Mouse (Mus musculus): ENCODE data around the gene Pagr1b.

The Pagr1b gene

DNA sequence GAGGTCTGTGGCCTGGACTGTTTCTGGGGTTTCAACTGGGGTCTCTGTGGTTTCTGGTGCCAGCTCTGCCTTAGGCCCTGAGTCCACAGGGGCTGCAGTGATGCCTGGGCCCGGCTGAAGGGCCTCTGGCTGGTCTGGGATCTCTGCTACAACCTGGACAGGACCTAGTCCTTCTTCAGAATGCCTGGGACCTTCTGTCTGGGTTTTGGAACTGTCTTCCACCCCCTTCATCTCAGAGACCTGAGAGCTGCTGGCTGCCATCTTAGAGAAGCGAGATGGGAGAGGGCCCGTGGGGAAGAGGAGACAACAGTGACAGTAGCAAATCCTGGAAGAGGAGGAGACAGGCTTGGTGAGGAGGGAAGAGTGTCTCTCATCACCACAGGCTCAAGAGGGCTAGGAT, 3.7 kb upstream of the Pagr1b start:
- DNase-seq (ENCODE audit: extremely low spot score, low spot score) = no peak

DNA sequence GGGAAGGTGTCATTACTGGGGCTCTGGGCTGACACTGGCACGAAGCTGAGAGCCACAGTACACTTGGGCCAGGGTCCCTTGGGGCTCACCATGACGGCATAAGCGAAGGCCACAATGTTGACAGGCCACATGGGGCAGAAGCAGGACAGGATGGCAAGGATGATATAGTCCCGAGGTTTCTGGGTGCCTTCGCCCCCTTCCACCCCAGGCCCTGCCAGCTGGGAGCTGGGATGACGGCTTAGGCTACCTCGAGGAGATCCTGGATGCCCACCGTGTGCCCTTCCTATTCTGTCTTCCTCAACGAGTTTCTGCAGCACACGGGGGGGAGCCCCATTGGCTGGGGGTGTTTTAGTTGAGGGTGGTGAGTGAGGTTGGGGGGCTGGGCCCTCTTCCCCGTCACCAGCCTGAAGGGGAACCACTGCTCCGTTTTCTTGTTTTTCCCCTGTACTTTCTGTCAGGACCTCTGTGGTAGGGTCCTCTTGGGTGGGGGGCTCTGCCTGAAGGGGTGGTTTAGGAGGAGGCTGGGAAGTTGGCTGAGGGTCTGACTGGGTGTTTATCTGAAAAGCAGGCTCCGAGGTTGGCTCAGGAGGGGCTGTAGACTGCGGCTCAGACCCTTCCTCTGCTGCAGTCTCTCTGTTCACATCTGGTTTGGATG, 3.1 kb upstream of the Pagr1b start:
- no peak for DNase-seq (ENCODE audit: extremely low spot score, low spot score)

DNA sequence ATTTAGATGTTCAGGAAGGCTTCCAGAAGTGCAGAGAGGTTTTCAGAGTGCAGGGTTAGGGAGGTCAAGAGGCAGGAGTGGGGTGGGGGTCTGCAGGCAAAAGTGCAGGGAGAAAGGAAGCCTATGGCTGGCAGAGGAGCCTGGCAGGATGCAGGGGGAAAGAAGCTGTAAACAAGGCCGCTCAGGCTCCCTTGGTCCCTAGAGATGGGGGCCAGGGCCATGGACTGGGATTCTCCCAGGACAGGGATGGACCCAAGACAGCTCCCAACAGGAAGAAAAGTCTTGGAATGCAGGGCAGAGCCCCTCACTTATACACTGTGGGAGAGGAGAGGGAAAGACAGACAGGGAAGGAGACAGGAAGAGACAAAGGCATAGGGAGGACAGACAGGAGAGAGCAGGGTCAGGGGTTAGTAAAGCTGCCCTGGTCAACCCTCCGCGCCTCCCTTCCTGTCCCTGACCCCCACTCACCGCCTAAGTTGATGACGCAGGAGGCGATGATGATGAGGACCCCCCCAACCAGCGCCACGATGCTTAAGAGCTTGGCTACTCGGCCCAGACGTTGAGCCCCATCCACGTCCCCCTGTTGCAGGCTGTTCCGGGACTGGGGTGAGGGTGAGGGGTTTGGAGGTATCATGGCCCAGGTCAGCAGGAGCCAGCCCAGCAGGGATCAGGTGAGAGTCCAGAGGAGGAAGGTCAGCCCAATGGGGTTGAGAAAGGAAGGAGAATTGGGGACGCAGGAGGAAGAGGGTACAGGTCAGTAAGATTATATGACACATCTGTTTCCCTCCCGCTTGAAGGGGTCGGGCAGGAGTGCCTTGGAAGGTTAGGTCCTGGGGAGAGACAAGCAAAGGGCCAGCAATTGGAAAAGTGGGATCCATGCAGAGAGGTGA, 2.4 kb upstream of the Pagr1b start:
- no peak for DNase-seq (ENCODE audit: extremely low spot score, low spot score)

DNA sequence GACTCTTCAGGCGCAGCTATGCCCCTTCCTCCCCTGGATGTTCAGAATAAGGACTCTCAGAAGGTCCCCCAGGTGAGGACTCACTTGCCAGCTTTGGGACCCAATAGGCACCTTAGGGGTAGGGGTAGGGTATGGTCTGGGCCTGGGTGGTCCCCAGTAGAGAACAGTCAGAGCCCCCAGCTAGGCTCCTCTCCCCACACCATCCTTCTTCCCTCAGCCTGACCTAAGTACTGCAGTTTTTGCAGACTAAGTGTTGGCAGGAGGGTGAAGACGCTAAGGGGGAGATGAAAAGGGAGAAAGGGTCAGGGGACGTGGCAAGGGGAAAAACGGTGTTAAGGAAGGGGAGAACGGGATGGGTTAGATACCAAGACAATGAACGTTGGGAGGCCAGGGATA, 1.7 kb upstream of the Pagr1b start:
- DNase-seq (ENCODE audit: extremely low spot score, low spot score) = peak; percentile 15

DNA sequence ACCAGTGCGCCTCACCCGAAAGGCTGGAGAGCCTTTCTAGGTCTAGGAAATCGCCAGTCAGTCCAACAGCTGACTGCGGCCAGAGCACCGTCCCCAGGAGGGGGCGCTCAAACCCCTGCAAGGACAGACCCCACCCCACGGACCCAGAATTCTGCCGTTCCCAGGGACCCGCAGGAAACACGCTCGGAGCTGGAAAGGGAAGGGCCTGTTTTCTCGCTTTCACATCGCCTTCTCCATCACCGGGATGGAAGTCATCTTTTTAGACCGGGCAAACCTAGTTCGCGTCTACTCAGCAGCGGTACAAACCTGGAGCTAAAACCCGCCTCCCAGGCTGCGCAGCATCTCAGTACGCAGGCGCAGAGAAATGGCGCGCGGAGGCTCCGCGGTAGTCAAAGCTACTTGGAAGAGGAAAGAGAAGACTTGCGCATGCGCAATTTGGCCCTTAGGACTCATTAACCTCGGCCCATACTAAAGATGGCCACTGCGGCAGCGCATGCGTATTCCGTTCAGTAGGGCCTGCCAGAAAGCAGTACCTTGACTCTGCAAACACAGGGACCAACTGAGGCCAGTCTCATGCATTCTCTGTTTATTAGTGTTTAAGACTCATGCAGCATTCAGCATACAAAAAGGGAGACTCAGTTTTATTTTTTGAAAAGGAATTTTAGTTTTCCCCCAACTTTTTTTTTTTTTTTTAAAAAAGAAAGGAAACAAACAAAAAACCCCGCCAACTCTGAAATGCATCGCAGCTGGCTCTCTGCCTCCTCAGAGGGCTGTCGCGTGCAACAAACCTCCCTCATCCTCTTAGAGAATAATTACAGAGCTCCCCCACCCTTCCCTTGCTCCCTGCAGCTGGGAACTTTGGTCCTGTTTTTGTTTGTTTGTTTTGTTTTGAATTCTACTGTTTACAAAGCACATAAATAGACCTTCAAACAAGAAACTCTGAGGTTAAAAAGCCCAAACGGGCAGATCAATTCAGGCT, 976 bp upstream of the Pagr1b start, which contains the start of gene Pagr1a:
TSS of gene Pagr1a (minus strand) at position 382 of the 979 bp plus-strand sequence.
- peak; percentile 98 for DNase-seq (ENCODE audit: extremely low spot score, low spot score)

DNA sequence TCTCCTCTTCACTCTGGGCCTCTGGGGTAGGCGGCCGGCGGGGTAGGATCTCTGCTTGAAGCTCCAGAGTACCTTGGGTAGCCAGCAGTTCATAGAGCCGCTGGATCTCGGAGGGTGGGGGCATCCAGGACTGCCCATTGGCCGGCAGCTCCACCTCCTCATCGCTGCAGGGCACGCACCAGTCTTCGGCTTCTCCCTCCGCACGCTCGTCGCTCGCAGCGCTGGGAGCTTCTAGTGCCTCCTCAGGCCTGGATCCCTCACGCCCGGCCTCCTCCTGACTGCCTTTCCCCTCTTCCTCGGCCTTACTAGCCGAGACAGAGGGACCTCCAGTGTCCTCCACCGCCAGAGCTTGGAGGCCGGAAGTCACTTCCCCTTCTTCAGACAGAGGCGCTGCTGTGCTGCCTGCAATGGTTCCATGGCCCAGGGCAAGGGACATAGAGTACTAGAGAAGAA, 228 bp upstream of the Pagr1b start:
- DNase-seq (ENCODE audit: extremely low spot score, low spot score) = no peak

DNA sequence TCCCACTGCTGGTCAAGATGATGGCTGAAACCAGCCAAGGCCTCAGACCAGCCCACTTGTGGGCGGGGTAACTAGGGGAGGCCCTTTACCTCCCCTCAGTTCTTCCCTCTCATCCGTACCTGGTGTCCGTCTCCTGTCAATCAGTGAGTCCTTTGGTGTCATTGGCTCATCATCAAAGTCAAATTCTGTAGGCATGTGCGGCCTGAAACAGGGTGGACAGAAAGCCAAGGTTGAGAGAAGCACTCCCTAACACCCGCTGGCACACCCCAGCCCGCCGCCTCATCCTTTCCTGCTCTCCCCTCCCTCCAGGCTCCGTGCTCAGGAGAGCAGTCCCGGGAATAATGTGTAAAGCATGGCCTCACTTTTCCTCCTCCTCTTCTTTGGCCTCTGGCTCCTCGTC, 203 bp downstream of the Pagr1b start:
- peak; percentile 51 for DNase-seq (ENCODE audit: extremely low spot score, low spot score)

DNA sequence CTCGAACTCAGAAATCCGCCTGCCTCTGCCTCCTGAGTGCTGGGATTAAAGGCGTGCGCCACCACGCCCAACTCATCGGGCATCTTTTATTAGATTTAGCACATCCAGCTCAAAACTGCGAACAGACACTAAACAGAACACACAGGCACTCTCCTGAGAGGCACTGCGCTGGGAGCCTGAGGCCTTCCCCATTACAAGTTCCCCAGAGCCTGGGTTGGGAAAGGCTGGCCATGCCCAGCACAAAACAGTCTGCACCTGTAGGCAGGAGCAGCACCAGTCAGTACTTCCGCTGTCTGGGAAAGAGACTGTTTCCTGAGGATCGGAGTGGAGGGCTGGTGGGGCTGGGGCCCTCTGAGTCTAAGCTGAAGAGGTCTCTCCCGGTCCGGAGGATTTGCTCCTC, 1.3 kb downstream of the Pagr1b start:
- DNase-seq (ENCODE audit: extremely low spot score, low spot score) = no peak

DNA sequence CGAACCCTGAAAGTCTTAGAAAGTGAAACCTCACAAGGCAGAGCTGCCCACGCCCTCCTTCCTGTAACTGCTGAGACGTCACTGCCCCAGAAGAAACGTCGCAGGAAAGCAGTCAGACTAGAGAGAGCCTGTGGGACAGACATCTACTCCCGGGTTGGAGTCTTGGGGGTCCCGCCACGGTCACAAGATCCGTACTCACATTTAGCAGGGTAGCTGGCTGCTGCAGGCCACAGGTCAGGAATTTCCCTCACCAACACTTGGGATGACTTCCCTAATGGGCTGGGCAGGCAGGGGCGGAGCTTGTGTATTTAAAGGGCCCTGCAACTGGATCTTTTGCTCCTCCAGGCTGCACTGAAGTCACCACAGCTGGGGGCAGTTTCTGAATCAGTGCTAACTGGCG, 2.0 kb downstream of the Pagr1b start, which contains the start of gene Mvp:
TSS of gene Mvp (minus strand) at position 302 of the 400 bp plus-strand sequence.
- peak; percentile 26 for DNase-seq (ENCODE audit: extremely low spot score, low spot score)

DNA sequence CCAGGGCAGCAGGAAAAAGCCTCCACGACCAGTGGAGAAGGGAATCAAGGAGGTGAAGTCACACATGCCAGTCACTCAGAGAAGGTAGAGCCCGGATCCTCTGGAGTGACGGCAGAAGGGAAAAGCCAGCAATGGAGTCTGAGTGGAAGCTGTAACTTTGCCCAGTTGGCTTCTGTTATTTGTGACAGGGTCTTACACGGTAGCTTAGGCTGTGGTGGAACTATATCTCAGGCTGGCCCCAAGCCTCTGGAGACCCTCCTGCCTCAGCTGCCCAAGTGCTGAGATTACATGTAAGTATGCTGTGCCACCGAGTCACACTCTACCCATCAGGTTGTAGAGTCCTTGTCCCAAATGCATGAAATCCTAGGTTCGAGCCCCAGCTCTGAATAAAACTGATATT, 2.9 kb downstream of the Pagr1b start:
- no peak for DNase-seq (ENCODE audit: extremely low spot score, low spot score)

DNA sequence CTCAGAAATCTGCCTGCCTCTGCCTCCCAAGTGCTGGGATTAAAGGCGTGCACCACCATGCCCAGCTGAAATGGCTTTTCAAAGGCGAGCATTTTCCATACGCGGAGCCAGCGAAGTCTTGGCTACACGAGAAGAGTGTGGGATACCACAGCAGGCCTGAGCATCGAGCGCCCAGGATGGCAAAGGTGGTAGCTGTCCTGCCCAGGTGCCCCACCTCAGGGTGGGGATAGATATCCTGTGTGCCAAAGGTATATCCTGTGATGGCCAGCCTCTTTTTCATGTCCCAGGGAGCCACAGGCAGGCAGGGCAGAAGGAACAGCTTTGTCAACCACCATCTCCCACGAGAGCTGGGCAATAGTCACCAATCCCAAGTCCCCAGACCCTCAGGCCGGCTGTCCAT, 3.4 kb downstream of the Pagr1b start:
- no peak for DNase-seq (ENCODE audit: extremely low spot score, low spot score)

DNA sequence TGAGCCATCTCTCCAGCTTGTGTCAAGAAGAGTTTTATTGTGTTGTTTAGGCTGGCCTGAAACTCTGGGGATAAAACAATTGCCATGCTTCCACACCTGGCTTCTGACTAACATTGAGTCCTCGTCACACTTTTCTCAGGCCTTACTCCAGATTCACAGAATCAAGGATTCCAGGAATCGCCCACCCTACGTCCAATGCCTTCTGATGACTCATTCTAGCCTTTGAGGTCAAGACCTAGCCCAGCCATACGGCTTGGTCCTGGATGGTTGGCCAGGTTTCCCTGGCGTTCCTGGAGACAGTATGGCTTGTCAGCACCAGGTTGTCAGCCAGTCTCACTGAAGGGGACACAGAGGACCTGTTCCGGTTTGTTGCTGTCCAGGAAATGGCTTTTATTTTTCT, 3.9 kb downstream of the Pagr1b start:
- DNase-seq (ENCODE audit: extremely low spot score, low spot score) = no peak

DNA sequence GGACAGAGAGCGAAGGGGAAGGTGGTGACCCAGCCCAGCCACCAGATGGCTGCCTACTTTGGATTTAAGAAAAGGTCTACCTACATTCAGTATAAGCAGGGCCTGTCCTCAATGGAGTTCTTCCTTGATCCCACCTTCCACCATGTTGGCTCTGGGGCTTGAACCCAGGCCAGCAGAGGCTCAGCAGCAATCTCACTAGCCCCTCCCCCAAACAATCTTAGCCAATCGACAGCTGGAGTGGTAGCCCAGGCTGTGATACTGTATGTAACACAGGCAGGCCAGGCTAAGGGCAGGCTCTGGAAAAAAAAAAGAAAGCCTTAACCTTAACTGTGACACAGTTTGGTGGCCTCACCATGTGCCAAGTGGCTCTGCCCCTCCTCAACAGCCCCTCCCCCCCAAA, 4.6 kb downstream of the Pagr1b start:
- no peak for DNase-seq (ENCODE audit: extremely low spot score, low spot score)

DNA sequence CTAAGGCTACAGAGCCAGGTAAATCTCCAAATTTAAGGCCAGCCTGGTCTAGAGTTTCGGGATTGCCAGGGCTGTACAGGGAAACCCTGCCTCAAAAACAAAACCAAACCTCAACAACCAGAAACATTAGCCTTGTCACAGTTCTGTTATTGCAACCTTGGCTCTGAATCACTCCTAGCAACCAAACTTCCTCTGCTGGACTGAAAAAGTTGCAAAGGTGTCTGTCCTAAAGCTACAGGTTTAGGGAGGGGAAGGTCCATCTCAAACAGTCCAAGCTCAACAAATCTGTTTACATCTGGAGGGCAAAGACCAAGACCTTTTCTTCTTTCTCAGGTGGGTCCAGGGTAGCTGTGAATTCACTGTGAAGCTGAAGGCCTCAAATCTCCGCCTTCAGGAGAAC, 5.2 kb downstream of the Pagr1b start:
- no peak for DNase-seq (ENCODE audit: extremely low spot score, low spot score)

DNA sequence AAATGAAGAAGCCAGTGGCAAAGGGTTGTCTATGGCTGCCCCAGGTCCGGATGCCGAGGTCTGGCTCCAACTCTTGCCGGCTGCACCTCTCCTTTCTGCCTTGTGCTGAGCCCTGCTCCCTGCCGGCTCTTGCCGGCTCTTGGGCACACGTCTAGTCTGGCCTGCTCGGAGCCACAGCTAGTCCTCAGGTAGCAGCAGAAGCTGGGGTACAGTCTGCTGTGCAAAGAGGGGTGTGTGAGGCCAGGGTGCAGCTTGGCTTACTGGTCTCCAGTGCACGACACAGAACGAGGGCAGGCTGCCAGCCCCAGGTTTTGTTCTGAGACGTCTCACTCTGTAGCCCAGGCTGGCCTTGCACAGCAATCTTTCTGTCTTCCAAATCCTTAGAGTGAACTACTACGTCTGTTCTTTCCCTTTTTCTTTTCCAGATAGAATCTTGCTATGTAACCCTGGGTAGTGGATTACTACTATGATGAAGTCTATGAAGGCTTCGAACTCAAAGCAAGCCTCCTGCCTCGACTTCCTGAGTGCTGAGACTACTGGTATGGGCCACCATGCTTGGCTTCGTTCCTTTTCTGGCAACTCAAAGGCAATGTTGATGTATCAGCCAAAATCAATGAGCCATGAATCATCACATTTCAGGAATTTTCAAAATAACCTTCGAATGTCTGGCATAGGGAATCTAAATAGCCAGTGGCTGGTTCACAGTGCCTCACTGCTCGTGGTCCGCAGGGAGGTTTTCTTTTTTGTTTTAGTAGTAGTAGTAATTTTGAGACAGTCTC, 6.8 kb downstream of the Pagr1b start:
- DNase-seq (ENCODE audit: extremely low spot score, low spot score) = no peak

DNA sequence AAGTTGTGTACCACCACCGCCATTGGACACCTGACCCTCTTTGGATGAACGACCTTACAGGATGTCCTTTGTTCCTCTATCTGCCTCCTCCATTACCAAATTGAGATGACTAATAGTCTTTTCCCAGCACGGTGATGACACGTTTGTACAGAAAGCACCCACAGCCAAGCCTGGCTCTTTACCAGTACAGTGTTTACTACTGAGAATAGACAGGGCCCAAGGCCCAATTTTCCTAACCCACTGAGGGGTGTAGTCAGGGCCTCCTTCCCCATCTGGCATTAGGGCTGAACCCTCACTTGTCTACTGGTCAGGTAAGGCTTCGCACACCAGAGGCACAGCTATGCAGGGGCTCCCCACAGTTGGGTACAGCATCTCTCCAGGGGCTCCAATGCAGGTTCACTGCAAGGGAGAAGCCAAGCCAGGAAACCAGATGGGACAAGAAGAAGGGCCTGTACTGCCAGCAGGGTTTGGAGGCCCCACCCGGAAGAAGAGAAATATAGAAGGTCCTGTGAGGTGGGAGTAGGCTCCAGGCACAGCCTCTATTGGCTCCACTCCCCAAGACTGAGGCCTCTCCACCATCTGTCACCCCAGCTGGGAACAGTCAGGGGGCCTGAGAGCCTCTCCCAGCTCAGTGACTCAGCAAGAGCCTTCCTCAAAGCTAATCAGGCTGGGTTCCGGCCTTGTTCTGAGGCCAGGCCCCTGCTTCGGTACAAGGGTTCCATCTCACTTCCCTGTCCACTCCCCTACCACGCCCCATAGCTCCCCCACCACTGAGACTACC, 7.9 kb downstream of the Pagr1b start:
- no peak for DNase-seq (ENCODE audit: extremely low spot score, low spot score)

DNA sequence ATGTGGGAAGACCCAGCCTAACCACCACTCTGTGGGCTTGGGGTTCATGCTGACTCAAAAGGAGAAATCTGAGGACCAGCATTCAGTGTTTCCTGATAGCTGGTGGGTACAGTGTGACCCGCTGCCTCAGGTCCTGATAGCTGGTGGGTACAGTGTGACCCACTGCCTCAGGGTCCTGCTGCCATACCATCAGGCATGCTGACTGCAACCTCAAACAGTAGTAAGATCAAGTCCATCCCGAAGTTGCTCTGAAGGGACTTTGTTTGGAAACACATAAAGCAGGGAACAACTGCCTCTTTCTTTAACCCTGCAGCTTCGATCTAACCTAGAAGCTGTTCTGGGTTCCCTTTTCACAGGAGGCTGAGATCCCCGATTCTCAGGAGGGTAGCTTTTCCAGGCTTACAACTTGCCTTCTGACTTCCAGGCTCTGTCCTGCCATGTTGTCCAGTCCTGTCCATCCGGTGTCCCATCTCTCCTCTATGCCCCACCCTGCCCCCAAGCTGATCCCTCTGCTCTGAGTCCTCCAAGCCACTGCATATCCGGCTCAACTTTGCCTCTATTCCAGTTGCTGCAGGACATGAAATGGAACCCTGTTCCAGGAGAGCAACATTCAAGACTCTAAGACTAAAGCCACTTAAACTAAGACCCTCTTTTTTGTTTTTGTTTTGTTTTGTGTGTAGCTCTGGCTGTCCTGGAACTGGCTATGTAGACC, 8.8 kb downstream of the Pagr1b start:
- no peak for DNase-seq (ENCODE audit: extremely low spot score, low spot score)

DNA sequence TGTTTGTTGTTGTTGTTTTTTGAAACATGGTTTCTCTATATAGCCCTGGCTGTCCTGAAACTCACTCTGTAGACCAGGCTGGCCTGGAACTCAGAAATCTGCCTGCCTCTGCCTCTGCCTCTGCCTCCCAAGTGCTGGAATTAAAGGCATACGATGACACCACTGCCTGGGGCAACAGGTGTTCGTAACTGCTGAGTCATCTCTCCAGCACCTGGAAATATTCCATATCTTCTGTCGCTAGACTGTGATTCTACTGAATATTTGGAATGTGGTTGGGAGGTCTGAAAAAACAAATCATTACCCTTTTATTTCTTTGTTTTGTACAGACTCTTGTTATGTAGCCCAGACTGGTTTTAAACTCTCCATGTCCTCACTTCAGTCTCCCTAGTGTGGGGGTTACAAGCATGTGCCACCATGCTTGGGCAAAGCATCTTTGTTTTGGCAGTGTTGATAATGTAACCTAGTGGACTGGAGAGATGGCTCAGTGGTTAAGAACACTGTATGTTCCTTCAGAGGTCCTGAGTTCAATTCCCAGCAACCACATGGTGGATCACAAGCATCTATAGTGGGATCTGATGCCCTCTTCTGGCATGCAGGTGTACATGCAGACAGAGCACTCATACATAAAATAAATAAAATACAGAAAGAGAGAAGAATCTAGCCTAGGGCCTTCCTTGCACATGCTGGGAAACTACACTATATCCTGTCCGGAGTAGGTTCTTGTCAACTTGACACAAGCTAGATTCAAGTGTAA, 12.0 kb downstream of the Pagr1b start:
- no peak for DNase-seq (ENCODE audit: extremely low spot score, low spot score)

DNA sequence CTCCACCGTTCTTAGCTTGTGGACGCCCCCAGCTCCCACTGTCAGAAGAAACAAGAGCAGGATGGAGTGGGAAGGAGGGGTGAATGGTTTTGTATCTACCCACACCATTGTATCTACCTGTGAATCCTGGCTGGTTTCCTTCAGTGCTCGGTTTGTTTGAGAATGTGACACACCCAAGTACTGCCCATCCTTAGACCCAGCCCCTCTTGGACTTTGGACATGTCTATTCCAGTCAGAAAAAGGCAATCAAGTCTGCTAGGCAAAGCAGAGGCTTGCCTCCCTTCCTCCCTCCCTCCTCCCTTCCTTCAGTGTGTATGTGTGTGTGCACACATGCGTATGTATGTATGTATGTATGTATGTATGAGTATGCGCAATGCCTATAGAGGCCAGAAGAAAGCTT, 12.7 kb downstream of the Pagr1b start:
- no peak for DNase-seq (ENCODE audit: extremely low spot score, low spot score)

Measured in neural tube, embryonic 10.5 days (tissue).